Mouse (Mus musculus) lung, postnatal 10 days (tissue): ENCODE measurements around the gene Kcnmb3.
"Not testable (repeated sequence)": the region's sequence is repeated elsewhere in the genome, so short reads cannot be mapped to it uniquely, and the experiment has no call there.

ENCODE experiments used
- DNase-seq: peaks from one replicate; pipeline ENCODE4 v3.0.0; 2021

Kcnmb3 gene

DNA sequence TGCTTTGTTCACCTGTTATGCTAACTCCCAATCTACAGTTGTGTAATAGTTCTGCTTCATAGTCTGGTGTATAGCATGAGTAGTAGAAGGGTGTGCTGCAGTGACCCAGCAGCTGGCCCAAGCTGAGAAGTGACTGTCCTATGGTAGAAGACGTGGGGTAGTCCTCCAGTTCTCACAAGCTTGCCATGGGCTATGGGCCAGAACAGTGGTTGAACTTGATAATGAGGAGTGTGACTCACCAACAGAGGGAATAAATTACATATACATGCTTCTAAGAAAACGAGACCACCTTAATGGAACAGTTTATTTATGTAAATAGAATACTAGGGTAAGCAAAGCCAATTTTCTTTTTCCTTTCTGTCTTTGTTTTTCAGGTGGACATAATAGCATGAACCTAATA is 61.6 kb downstream of the Kcnmb3 start:
- no peak for DNase-seq

DNA sequence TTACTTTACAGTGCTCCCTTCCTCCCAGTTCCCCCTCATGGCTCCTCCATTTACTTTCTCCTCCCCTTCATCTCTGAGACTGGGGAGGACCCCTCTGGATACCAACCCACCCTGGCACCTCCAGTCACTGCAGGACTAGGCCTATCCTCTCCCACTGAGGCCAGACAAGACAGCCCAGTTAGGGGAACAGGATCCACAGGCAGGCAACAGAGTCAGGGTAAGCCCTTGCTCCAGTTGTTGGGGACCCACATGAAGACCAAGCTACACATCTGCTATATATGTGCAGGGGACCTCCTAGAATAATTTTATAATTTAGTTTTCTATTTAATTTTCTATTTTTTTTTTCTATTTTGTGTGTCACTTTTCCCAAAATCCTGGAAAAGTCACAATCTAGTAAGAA is 62.7 kb downstream of the Kcnmb3 start:
- not testable (repeated sequence) for DNase-seq

DNA sequence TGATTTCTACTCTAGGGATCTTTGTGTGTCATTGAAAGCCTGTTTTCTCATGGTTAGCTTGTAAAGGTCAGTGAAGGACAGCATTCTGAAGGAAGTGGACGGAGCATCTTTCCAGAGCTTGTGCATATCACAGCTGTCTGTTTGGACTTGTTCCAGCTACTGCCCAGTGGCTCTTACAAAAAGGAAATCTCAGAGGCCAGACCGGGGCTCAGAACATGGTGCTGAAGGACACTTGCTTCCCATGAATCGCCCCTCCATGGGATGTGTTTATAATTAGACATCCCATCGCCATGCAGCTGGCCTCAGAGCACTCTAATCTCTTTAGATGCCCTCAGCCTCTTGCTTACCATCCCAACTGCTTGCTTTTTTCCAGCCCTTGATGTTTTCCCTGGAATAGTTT is 63.1 kb downstream of the Kcnmb3 start:
- DNase-seq = peak; percentile 77

DNA sequence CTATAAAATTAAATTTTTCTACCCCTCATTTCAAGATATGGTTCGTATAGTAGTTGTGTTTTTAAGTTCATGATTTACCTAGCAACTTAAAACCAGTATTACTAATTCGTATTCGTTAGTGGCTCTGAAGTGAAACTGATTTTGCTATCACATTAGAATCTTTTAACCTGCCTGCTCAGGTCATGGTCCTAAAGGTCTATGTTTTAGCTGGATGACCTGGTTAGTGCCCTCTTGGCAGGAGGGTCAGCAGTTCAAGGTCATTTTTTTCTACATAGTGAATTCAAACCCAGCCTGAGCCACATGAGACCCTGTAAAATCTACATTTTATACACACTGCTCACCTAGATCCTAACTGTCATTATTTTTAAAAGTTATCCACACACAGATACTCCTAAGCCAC is 63.7 kb downstream of the Kcnmb3 start:
- no peak for DNase-seq

DNA sequence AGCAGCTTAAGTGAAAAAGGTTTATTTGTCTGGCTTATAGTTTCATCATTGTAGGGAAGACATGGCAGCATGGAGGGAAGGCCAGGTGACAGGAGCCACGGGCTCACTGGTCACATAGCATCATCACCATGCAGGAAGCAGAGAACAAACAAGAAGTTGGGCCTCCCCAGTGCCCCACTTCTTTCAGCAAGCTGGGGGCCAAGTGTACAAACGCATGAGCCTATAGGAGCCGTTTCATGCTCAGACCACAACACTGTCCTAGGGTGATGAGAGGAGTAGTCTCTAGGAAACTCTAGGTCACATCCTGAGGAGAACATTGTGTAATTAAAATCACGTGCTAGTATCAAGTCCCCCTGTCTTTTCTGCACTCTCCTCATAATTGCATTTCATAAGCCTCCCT is 64.3 kb downstream of the Kcnmb3 start:
- DNase-seq = no peak
